Comparison of ENCODE assay signal across 20 mouse cellular contexts in the genomic region with DNA sequence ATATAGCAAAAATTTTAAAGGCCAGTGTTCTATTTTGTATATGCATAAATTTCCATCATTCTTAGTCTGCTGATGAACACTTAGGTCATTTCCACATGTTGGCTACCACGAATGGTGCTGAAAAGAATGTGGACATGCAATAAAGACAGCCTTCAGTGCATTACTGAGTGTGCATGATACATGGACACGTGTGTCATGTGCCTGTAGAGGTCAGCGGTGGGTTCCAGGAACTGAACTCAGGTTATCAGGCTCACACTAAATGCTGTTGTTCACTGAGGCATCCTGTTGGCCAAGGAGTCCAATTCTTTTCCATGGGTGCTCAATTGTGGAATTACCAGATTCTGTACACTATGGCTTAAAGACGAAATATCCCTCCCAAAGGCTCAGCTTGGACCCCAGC. TPM values are rescaled to one million over a fixed set of nuclear protein-coding genes. Genes with fewer than 3 reads are reported as not detected.
"Had no signal": no experiment of that assay in that cellular context is flagged by ENCODE, and none has a peak within 500 bp of the region (broad histone marks: within the 10 kb centered on the region; RNA-seq: fewer than 3 reads in every experiment).

No protein-coding gene starts in this region.

- ATAC-seq: midbrain, embryonic 15.5 days had no signal

- H3K27ac ChIP-seq: limb, embryonic 15.5 days; liver, embryonic 13.5 days; midbrain, embryonic 15.5 days; neural tube, embryonic 13.5 days had no signal

- DNase-seq: kidney, postnatal 25 days; layer of hippocampus, postnatal 36 days; liver, embryonic 13.5 days; lung, adult 18-20 months; lung, postnatal 4 days; retina, postnatal 1 day; right cerebral cortex, postnatal 4 days; spleen, adult 18-20 months had no signal

- H3K4me2 ChIP-seq: limb, embryonic 15.5 days; liver, embryonic 13.5 days; midbrain, embryonic 11.5 days; midbrain, embryonic 15.5 days; neural tube, embryonic 13.5 days had no signal

- H3K9me3 ChIP-seq: limb, embryonic 15.5 days; liver, embryonic 13.5 days; megakaryocyte, embryonic 14.5 days; midbrain, embryonic 15.5 days; neural tube, embryonic 13.5 days had no signal

- H3K4me3 ChIP-seq: limb, embryonic 15.5 days; liver, embryonic 13.5 days; megakaryocyte, embryonic 14.5 days; midbrain, embryonic 15.5 days; neural tube, embryonic 13.5 days had no signal

- H3K4me1 ChIP-seq: limb, embryonic 15.5 days had no signal

- H3K9ac ChIP-seq: limb, embryonic 15.5 days; liver, embryonic 13.5 days; midbrain, embryonic 15.5 days; neural tube, embryonic 13.5 days had no signal

- H3K27me3 ChIP-seq: limb, embryonic 15.5 days; liver, embryonic 13.5 days; megakaryocyte, embryonic 14.5 days; midbrain, embryonic 15.5 days; neural tube, embryonic 13.5 days had no signal

RNA-seq across cellular contexts. Expression of a gene that starts 46.4 kb away (rescaled TPM):
- total RNA-seq: layer of hippocampus, postnatal 36 days; left cerebral cortex, adult 8-10 months; left cerebral cortex, postnatal 25 days; monocyte, adult 5-6 weeks had no signal
- polyA plus RNA-seq: kidney, embryonic 16.5 days; limb, embryonic 11.5 days; limb, embryonic 15.5 days; liver, embryonic 13.5 days; lung, embryonic 16.5 days; midbrain, embryonic 11.5 days; midbrain, embryonic 15.5 days; stomach, embryonic 16.5 days had no signal

RNA-seq across cellular contexts. Expression of a gene that starts 52.2 kb away (rescaled TPM):
- total RNA-seq: layer of hippocampus, postnatal 36 days; left cerebral cortex, postnatal 25 days; monocyte, adult 5-6 weeks had no signal
- polyA plus RNA-seq: kidney, embryonic 16.5 days; limb, embryonic 11.5 days; limb, embryonic 15.5 days; liver, embryonic 13.5 days; lung, embryonic 16.5 days; midbrain, embryonic 11.5 days; midbrain, embryonic 15.5 days; neural tube, embryonic 13.5 days; stomach, embryonic 16.5 days had no signal
